Mouse (Mus musculus) 3134 (cell line): ENCODE measurements around the gene Gm36864.

ENCODE experiments used
- DNase-seq: peaks from one replicate; pipeline ENCODE4 v3.0.0-alpha.2; 2011; ENCODE audit warnings: low spot score; ENCODE audit not compliant: insufficient read length; ENCODE audit errors: extremely low read depth

Gene Gm36864

DNA sequence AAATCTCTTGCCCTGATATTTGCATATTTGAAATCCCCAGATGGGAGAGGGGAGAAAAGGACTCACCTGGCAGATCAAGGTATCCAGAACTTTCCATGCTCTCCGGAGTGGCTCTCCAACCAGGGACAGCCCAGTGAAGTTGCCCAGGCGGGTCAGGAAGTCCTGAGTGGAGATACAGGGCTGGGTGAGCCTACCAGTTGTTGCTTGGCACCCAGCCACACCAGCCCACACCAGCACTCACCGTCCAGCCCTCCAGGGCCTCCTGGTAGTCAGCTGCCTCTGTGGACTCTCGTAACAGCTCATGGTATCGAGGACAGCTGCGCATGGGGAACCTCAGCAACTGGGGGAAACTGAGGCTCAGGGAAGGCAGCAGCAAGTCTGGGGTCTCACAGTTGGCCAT, 19.0 kb downstream of the Gm36864 start:
- no peak for DNase-seq

- no peak for DNase-seq
These were observed 21.3 kb downstream of the Gm36864 start, which contains the start of gene Acp4 for GRCm38 (mm10) chr7:44257278-44257677. Gene Acp4 (minus strand): TSS chr7:44257378.

DNA sequence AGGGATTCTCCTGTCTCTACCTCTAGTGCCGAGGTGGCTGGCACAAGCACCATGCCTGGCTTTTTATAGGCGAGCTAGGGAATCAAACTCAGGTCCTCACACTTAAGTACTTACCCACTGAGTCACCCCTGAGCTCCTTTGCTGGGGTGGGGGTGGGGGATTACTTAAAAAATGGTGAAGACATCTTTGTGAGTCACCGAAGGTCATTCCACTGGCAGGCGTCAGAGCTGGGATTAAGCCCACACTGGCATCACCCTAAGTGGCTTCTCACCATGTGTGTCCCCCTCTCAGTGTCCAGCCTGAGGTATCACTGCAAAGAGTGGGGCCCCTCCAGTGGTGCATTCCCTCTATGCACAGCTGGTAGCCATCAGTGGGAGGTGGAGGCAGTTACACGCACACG, 24.4 kb downstream of the Gm36864 start:
- peak; percentile 39 for DNase-seq

DNA sequence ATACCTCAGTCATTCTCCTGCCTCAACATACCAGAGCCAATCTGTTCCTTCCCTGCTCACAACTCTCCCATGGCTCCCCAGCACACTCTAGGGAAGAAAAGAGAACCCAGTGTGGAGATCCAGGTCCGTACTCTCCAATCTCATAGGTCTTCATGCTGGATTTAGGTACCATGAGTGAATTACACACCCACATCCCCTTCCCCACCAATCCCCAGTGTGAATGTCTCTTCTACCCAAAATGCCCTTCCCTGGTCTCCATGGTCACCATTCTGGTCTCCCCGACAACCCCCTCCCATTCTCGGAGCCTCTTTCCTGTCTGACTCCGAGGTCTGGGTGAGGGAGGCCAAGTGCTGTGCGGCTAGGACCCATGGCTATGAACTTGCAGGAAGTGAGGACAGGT, 25.2 kb downstream of the Gm36864 start, which contains the start of gene Gm15517:
Gene Gm15517, plus strand, starts transcription at position 301 of the 400 bp plus-strand sequence.
- no peak for DNase-seq

GRCm38 (mm10) chr7:44262791-44263643, 27.0 kb downstream of the Gm36864 start:
- peak; percentile 51 for DNase-seq

DNA sequence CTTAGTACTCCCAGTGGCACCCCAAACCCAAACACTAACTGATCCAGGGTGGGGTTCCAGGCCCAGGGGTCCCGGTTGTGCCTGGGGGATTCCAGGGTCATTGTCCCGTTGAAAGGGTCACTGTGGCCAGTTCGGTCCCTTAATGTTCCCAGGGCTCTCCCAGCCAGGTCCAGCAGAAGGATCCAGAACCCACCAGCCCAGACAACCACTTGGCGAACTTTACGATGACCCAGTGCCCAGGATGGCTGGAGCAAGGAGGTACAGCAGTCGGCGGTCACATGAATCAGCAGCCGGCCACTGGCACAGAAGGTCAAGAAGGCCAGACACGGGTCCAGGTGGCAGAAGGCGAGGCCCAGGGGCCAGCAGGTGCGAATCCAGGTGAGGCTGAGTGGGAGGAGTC, 32.1 kb downstream of the Gm36864 start:
- DNase-seq, result no peak

- no peak for DNase-seq
These were observed 33.4 kb downstream of the Gm36864 start for GRCm38 (mm10) chr7:44269397-44269796.

DNA sequence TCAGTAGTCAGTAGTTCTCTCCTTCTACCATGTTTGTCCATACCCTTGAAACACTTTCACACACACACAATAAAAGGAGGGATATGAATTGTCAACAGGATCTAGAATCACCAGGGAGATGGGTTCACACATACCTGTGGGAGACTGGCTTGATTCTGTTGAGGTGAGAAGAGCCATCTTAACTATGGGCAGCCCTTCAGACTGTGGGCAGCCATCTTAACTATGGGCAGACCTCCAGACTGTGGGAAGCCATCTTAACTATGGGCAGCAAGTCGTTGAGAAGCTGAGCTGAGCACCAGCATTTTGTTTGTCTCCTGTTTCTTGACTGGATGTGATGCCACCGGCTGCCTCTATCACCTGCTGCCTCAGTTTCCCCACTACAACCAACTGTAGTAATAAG, 35.3 kb downstream of the Gm36864 start:
- DNase-seq, result no peak

GRCm38 (mm10) chr7:44272546-44272945, 36.6 kb downstream of the Gm36864 start:
- no peak for DNase-seq

GRCm38 (mm10) chr7:44273446-44273845, 37.5 kb downstream of the Gm36864 start:
- no peak for DNase-seq

- DNase-seq, result no peak
These were observed 38.1 kb downstream of the Gm36864 start for GRCm38 (mm10) chr7:44274096-44274495.

GRCm38 (mm10) chr7:44275546-44275945, 39.6 kb downstream of the Gm36864 start:
- no peak for DNase-seq

- DNase-seq, result no peak
These were observed 40.7 kb downstream of the Gm36864 start for GRCm38 (mm10) chr7:44276461-44277249.

GRCm38 (mm10) chr7:44277250-44277622, 41.3 kb downstream of the Gm36864 start:
- DNase-seq, result no peak

- DNase-seq, result no peak
These were observed 45.0 kb downstream of the Gm36864 start for GRCm38 (mm10) chr7:44280959-44281358.

- no peak for DNase-seq
These were observed 45.6 kb downstream of the Gm36864 start for GRCm38 (mm10) chr7:44281586-44281985.

DNA sequence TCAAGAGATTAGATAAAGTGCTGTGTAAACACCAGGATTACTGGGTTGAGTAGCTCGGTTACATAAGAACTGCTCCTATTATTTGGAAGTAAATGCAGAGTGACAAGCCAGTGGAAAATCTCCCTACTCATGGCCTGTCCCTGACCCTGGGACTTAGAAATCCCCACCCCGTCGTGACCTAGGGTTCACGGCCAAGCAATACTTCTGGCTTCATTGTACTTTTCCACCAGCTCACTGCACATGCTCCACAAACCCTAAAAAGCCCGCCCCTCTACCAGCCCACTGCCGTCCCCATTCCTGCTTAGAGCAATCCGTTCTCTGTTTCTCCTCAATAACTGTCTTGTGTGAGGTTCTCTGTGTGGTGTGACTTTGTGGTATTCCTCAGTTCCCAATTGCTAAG, 51.8 kb downstream of the Gm36864 start:
- DNase-seq, result no peak

GRCm38 (mm10) chr7:44290986-44291385, 55.0 kb downstream of the Gm36864 start:
- DNase-seq, result no peak

DNA sequence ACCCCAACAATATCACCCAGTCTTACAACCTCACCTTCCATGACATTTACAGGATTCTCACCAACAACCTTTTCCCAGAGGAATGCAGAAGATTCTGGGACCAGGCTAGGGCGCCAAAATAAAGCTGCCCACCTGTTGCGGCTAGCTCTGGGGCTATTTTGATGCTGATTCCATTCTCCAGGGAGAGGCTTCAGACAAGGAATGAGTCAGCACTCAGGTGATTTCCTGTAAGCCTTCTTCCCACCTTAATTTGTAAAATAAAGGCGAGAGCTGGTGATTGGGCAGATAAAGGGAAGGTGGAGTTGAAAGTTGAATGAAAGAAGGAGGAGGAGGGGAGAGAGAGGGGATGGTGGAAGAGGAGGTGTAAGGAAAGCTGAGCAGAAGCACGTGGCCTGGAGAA, 55.4 kb downstream of the Gm36864 start:
- DNase-seq, result no peak
